Mouse (Mus musculus) MEL (cell line): Measurements from ENCODE around the gene Unkl. TPM values are rescaled to one million over a fixed set of nuclear protein-coding genes. Genes with fewer than 3 reads are reported as not detected.
"Not testable (repeated sequence)": the region's sequence is repeated elsewhere in the genome, so short reads cannot be mapped to it uniquely, and the experiment has no call there.

Experiments
- DNase-seq: peaks from one replicate; pipeline ENCODE4 v3.0.0; 2011; ENCODE audit warnings: low read depth, low spot score
- H3K27ac ChIP-seq: 2 replicates; pipeline ENCODE4 v1.5.1; 2012; ENCODE audit warnings: low read depth, mild to moderate bottlenecking, control low read depth, low read length, moderate library complexity; ENCODE audit not compliant: control insufficient read depth
- H3K27me3 ChIP-seq, 2 experiments: fragments of 150-350 bp in 1 of 2; sonication (generic) in 1 of 2; 2 replicates each; pipeline ENCODE4 v1.6.1; 2012; ENCODE audit warnings: low read length in 2 of 2, mild to moderate bottlenecking in 2 of 2, improper control_type of control experiment in 1 of 2, moderate library complexity in 1 of 2; ENCODE audit not compliant: insufficient read depth in 2 of 2, control insufficient read depth in 1 of 2
- H3K36me3 ChIP-seq, 2 experiments: 2 replicates each; pipeline ENCODE4 v1.6.1; 2012 to 2014; ENCODE audit warnings: low read length in 2 of 2, improper control_type of control experiment in 1 of 2, inconsistent platforms in 1 of 2, mild to moderate bottlenecking in 1 of 2; ENCODE audit not compliant: insufficient read depth in 2 of 2, control insufficient read depth in 1 of 2
- H3K4me1 ChIP-seq, 2 experiments: fragments of 150-350 bp in 1 of 2; sonication (generic) in 1 of 2; 2 replicates each; pipeline ENCODE4 v1.6.1; 2012; ENCODE audit warnings: low read length in 2 of 2, improper control_type of control experiment in 1 of 2, mild to moderate bottlenecking in 1 of 2; ENCODE audit not compliant: insufficient read depth in 2 of 2, control insufficient read depth in 1 of 2
- H3K4me3 ChIP-seq, 2 experiments: fragments of 150-350 bp in 1 of 2; sonication (generic) in 1 of 2; 2 replicates each; pipeline ENCODE4 v1.5.1; 2012; ENCODE audit warnings: low read depth in 2 of 2, low read length in 2 of 2, mild to moderate bottlenecking in 2 of 2, moderate library complexity in 2 of 2, control low read depth in 1 of 2, improper control_type of control experiment in 1 of 2; ENCODE audit not compliant: control insufficient read depth in 1 of 2, insufficient read depth in 1 of 2
- H3K79me2 ChIP-seq: 2 replicates; pipeline ENCODE4 v1.6.1; 2012; ENCODE audit warnings: mild to moderate bottlenecking, low read length, moderate library complexity; ENCODE audit not compliant: control insufficient read depth, poor library complexity, insufficient read depth
- H3K9ac ChIP-seq: 2 replicates; pipeline ENCODE4 v1.6.1; 2012; ENCODE audit warnings: low read depth, mild to moderate bottlenecking, control low read depth, low read length, moderate library complexity; ENCODE audit not compliant: control insufficient read depth, poor library complexity, severe bottlenecking
- H3K9me3 ChIP-seq: fragments of 150-350 bp; sonication (generic); replicated peaks from 2 replicates; pipeline ENCODE4 v1.6.1; 2012; ENCODE audit warnings: mild to moderate bottlenecking, low read length, improper control_type of control experiment, moderate library complexity; ENCODE audit not compliant: insufficient read depth
- BHLHE40 ChIP-seq: IDR thresholded peaks from 2 replicates; pipeline ENCODE4 v1.6.1; 2012; ENCODE audit warnings: low read depth, mild to moderate bottlenecking, inconsistent platforms, low read length, improper control_type of control experiment, borderline replicate concordance
- CHD1 ChIP-seq: IDR thresholded peaks from 2 replicates; pipeline ENCODE4 v1.6.1; 2012; ENCODE audit warnings: low read depth, mild to moderate bottlenecking, inconsistent platforms, low read length, improper control_type of control experiment
- CTCF ChIP-seq, 3 experiments: IDR thresholded peaks in 2 of 3; conservative IDR thresholded peaks in 1 of 3; 2 replicates each; pipeline ENCODE4 v1.5.1; 2011 to 2012; ENCODE audit warnings: low read length in 3 of 3, low read depth in 2 of 3, mild to moderate bottlenecking in 2 of 3, improper control_type of control experiment in 1 of 3, inconsistent platforms in 1 of 3, mixed read lengths in 1 of 3, moderate library complexity in 1 of 3; ENCODE audit not compliant: control insufficient read depth in 1 of 3, insufficient read depth in 1 of 3, poor library complexity in 1 of 3, severe bottlenecking in 1 of 3
- E2F4 ChIP-seq: IDR thresholded peaks from 2 replicates; pipeline ENCODE4 v1.6.1; 2011; ENCODE audit warnings: low read depth, low read length, improper control_type of control experiment, borderline replicate concordance
- ELF1 ChIP-seq: IDR thresholded peaks from 2 replicates; pipeline ENCODE4 v1.6.1; 2014; ENCODE audit warnings: low read depth, mild to moderate bottlenecking, inconsistent platforms, low read length, improper control_type of control experiment, moderate library complexity
- EP300 ChIP-seq, 2 experiments: IDR thresholded peaks; 2 replicates each; pipeline ENCODE4 v1.6.1; 2011; ENCODE audit warnings: improper control_type of control experiment in 2 of 2, low read length in 2 of 2, low read depth in 1 of 2, mild to moderate bottlenecking in 1 of 2
- ETS1 ChIP-seq: IDR thresholded peaks from 2 replicates; pipeline ENCODE4 v1.6.1; 2012; ENCODE audit warnings: low read depth, mild to moderate bottlenecking, inconsistent platforms, low read length, improper control_type of control experiment, moderate library complexity
- GABPA ChIP-seq: IDR thresholded peaks from 2 replicates; pipeline ENCODE4 v1.6.1; 2012; ENCODE audit warnings: low read depth, mild to moderate bottlenecking, inconsistent platforms, low read length, improper control_type of control experiment, moderate library complexity
- HCFC1 ChIP-seq: IDR thresholded peaks from 2 replicates; pipeline ENCODE4 v1.6.1; 2012; ENCODE audit warnings: low read depth, mild to moderate bottlenecking, inconsistent platforms, low read length, improper control_type of control experiment, moderate library complexity
- KAT2A ChIP-seq: conservative IDR thresholded peaks from 2 replicates; pipeline ENCODE4 v1.6.1; 2012; ENCODE audit warnings: low read depth, low read length, improper control_type of control experiment, inconsistent platforms
- MAX ChIP-seq: IDR thresholded peaks from 2 replicates; pipeline ENCODE4 v1.6.1; 2011; ENCODE audit warnings: low read length, improper control_type of control experiment
- MAZ ChIP-seq: IDR thresholded peaks from 2 replicates; pipeline ENCODE4 v1.6.1; 2012; ENCODE audit warnings: low read depth, mild to moderate bottlenecking, inconsistent platforms, low read length, improper control_type of control experiment
- NELFE ChIP-seq: IDR thresholded peaks from 2 replicates; pipeline ENCODE4 v1.6.1; 2011; ENCODE audit warnings: low read depth, low read length, improper control_type of control experiment
- NRF1 ChIP-seq: IDR thresholded peaks from 2 replicates; pipeline ENCODE4 v1.6.1; 2014; ENCODE audit warnings: low read depth, mild to moderate bottlenecking, inconsistent platforms, low read length, improper control_type of control experiment, moderate library complexity; ENCODE audit not compliant: poor library complexity, insufficient read depth, severe bottlenecking
- POLR2A ChIP-seq, 2 experiments: IDR thresholded peaks; 2 replicates each; pipeline ENCODE4 v1.6.1; 2011 to 2012; ENCODE audit warnings: low read length in 2 of 2, mild to moderate bottlenecking in 2 of 2, control low read depth in 1 of 2, improper control_type of control experiment in 1 of 2, low read depth in 1 of 2, moderate library complexity in 1 of 2; ENCODE audit not compliant: control insufficient read depth in 1 of 2, insufficient read depth in 1 of 2, poor library complexity in 1 of 2
- POLR2AphosphoS2 ChIP-seq: IDR thresholded peaks from 2 replicates; pipeline ENCODE4 v1.6.1; 2011; ENCODE audit warnings: low read length, improper control_type of control experiment
- POLR2AphosphoS5 ChIP-seq: IDR thresholded peaks from 2 replicates; pipeline ENCODE4 v1.6.1; 2012; ENCODE audit warnings: low read depth, borderline replicate concordance, mild to moderate bottlenecking, inconsistent platforms, low read length, moderate library complexity, mixed read lengths
- SIN3A ChIP-seq: IDR thresholded peaks from 2 replicates; pipeline ENCODE4 v1.6.1; 2012; ENCODE audit warnings: low read length, improper control_type of control experiment, inconsistent platforms
- SMC3 ChIP-seq: IDR thresholded peaks from 2 replicates; pipeline ENCODE4 v1.6.1; 2011; ENCODE audit warnings: low read depth, low read length, improper control_type of control experiment
- TAL1 ChIP-seq: IDR thresholded peaks from 2 replicates; pipeline ENCODE4 v1.6.1; 2012; ENCODE audit warnings: mild to moderate bottlenecking, inconsistent platforms, low read length, moderate library complexity, mixed read lengths
- TBP ChIP-seq: IDR thresholded peaks from 2 replicates; pipeline ENCODE4 v1.8.0; 2011; ENCODE audit warnings: low read depth, low read length, improper control_type of control experiment
- TCF12 ChIP-seq: IDR thresholded peaks from 2 replicates; pipeline ENCODE4 v1.6.1; 2014; ENCODE audit warnings: low read depth, mild to moderate bottlenecking, inconsistent platforms, low read length, improper control_type of control experiment, moderate library complexity
- UBTF ChIP-seq: IDR thresholded peaks from 2 replicates; pipeline ENCODE4 v1.6.1; 2012; ENCODE audit warnings: low read depth, mild to moderate bottlenecking, inconsistent platforms, low read length, improper control_type of control experiment, moderate library complexity, borderline replicate concordance; ENCODE audit not compliant: insufficient read depth
- USF1 ChIP-seq: IDR thresholded peaks from 2 replicates; pipeline ENCODE4 v1.6.1; 2014; ENCODE audit warnings: low read depth, mild to moderate bottlenecking, inconsistent platforms, low read length, improper control_type of control experiment, moderate library complexity
- USF2 ChIP-seq, 2 experiments: IDR thresholded peaks; 2 replicates each; pipeline ENCODE4 v1.6.1; 2011 to 2012; ENCODE audit warnings: improper control_type of control experiment in 2 of 2, low read length in 2 of 2, borderline replicate concordance in 1 of 2, inconsistent platforms in 1 of 2, low read depth in 1 of 2, mild to moderate bottlenecking in 1 of 2; ENCODE audit not compliant: insufficient read depth in 1 of 2
- ZC3H11A ChIP-seq: IDR thresholded peaks from 2 replicates; pipeline ENCODE4 v1.6.1; 2012; ENCODE audit warnings: low read depth, mild to moderate bottlenecking, inconsistent platforms, low read length, improper control_type of control experiment
- ZKSCAN1 ChIP-seq: IDR thresholded peaks from 2 replicates; pipeline ENCODE4 v1.6.1; 2012; ENCODE audit warnings: low read depth, mild to moderate bottlenecking, inconsistent platforms, low read length, improper control_type of control experiment, moderate library complexity
- ZMIZ1 ChIP-seq: IDR thresholded peaks from 2 replicates; pipeline ENCODE4 v1.6.1; 2012; ENCODE audit warnings: low read depth, mild to moderate bottlenecking, inconsistent platforms, low read length, improper control_type of control experiment, moderate library complexity
- ZNF384 ChIP-seq: IDR thresholded peaks from 2 replicates; pipeline ENCODE4 v1.6.1; 2012; ENCODE audit warnings: low read depth, mild to moderate bottlenecking, inconsistent platforms, low read length, improper control_type of control experiment
- polyA plus RNA-seq, 2 experiments: library from polyadenylated mRNA; stranded (reverse) in 1 of 2; unstranded in 1 of 2; fragments of >175 nt in 1 of 2; fragments of >200 nt in 1 of 2; gene quantifications; 2 replicates each; pipeline versions ENCODE4 v1.2.1 to v1.2.4; 2012; ENCODE audit warnings: low replicate concordance in 2 of 2, low read depth in 1 of 2; ENCODE audit not compliant: insufficient read length in 2 of 2, insufficient read depth in 1 of 2, missing spikeins in 1 of 2
- total RNA-seq: library from RNA; depleted of rRNA; stranded (reverse); fragments of 300-350 nt; gene quantifications from 2 replicates; pipeline ENCODE4 v1.2.3, GENCODE M21; 2012

Unkl gene
- total and polyA plus RNA-seq, 3 experiments = 18.0 to 42.4 TPM; not detected in 1

DNA sequence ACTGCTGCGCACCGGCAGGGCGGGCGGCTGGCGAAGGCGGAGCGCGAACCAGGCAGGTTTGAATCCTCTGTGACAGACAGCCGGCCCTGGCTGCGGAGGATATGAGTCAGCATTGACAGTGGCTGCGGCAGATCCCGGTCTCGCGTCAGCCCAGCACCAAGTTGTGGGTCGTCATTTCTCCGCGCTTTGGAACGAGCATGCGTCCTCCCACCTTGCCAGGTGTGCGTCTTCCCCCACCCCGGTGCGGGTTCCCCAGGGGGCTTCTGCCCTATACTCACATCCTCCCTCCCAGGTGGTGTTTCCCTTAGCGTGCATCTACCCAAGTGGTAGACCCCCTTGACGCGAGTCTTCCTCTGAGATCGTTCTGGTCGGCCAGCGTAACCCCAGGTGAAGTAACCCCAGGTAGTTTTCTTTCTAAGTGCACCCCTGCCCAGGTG, 34.3 kb downstream of the Unkl start:
- H3K27ac ChIP-seq = peak overlapping the region; percentile 92
- not testable (repeated sequence) for H3K27me3 ChIP-seq, H3K9me3 ChIP-seq, DNase-seq
- peaks cover 7 to 42% of the 10 kb centered on the region in 2 experiments for H3K4me1 ChIP-seq
- peak overlapping the region; percentile 76 to 86 for H3K4me3 ChIP-seq
- peaks cover 35% of the 10 kb centered on the region for H3K79me2 ChIP-seq
- H3K9ac ChIP-seq = peak overlapping the region; percentile 96
- peaks cover 1 to 27% of the 10 kb centered on the region in 2 experiments; a peak in 3 of 4 replicates for H3K36me3 ChIP-seq
- TF ChIP-seq HCFC1 (peak; percentile 41; the same call in 1 of the 2 replicates), NELFE (peak; percentile 48; the same call in 1 of the 2 replicates)

DNA sequence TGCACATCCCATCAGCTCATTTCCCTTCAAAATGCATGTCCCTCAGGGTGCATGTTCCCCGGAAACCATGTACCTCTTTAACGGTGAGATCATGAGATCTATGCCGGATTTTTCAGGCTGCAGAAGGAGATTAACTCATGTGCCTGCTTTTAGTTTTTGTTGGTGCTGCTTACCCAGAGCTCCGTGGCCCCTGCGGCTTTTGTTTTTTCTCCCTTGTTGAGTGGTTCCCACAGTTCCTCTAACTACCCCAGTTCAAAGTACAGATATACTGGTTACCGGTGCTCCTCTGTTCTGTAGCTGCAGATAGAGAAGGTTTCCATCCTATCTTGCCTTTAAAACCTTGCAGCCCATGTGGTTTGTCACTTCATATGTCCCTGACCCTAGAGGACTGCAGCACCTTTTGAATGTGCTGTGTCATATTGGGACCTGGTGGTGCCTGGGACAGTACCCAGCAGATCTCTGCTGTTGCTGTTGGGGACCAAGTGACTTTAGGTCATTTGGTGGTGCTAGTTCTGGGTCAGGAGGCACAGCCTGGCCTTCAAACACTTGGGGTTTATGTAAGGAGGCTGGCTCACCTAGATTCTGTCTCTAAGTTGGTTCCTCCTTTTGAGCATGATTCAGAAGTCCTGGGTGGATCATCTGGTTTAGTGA, 34.9 kb downstream of the Unkl start:
- peaks cover 7 to 42% of the 10 kb centered on the region in 2 experiments for H3K4me1 ChIP-seq
- peak; percentile 64 for TF ChIP-seq TCF12
- TF ChIP-seq POLR2AphosphoS5 = no peak
- peak; percentile 29; the same call in 1 of the 2 replicates for TF ChIP-seq KAT2A
- TF ChIP-seq NRF1 = no peak; the same call in 1 of the 2 replicates
- no peak for TF ChIP-seq ZC3H11A
- no peak for TF ChIP-seq E2F4
- TF ChIP-seq SMC3 = no peak
- TF ChIP-seq ZKSCAN1 = no peak
- no peak for TF ChIP-seq UBTF
- no peak for TF ChIP-seq GABPA
- TF ChIP-seq SIN3A = peak; percentile 71
- no peak for TF ChIP-seq ZNF384
- no peak for TF ChIP-seq USF2 (IDR thresholded peaks at IDR 0.05; ENCODE audit: borderline replicate concordance in 1 of 2, insufficient read depth in 1 of 2, low read depth in 1 of 2, low read length in 2 of 2)
- peak; percentile 63 to 74 for TF ChIP-seq EP300 (IDR thresholded peaks at IDR 0.05; ENCODE audit: low read depth in 1 of 2, low read length in 2 of 2)
- TF ChIP-seq CTCF (IDR thresholded peaks at IDR 0.05 in 2 of 3, conservative IDR thresholded peaks at IDR 0.05 in 1 of 3; ENCODE audit: control insufficient read depth in 1 of 3, insufficient read depth in 1 of 3, low read depth in 2 of 3, low read length in 3 of 3, poor library complexity in 1 of 3, severe bottlenecking in 1 of 3) = no peak
- TF ChIP-seq MAZ = no peak
- TF ChIP-seq TAL1 = peak; percentile 83
- peak; percentile 70 for TF ChIP-seq ETS1
- peak; percentile 28; the same call in 1 of the 2 replicates for TF ChIP-seq BHLHE40
- peak; percentile 93; the same call in 1 of the 2 replicates for TF ChIP-seq CHD1
- TF ChIP-seq ZMIZ1 = 0 out of 2 replicates have a peak, but pooled peaks have one; percentile 43
- TF ChIP-seq POLR2A (IDR thresholded peaks at IDR 0.05; ENCODE audit: control insufficient read depth in 1 of 2, insufficient read depth in 1 of 2, low read depth in 1 of 2, low read length in 2 of 2, poor library complexity in 1 of 2) = peak in 1 of 2 experiments; percentile 40; a peak in 2 of 4 replicates
- TF ChIP-seq MAX = peak; percentile 64; the same call in 1 of the 2 replicates
- TF ChIP-seq USF1 = no peak
- TF ChIP-seq ELF1 = no peak
- TF ChIP-seq NELFE = peak; percentile 31; the same call in 1 of the 2 replicates
- peak; percentile 70; the same call in 1 of the 2 replicates for TF ChIP-seq TBP
- TF ChIP-seq POLR2AphosphoS2 = no peak
- no peak for TF ChIP-seq HCFC1

More for the DNA sequence above, 34.9 kb downstream of the Unkl start:
- peak overlapping the region; percentile 76 to 86 for H3K4me3 ChIP-seq
- peaks cover 35% of the 10 kb centered on the region for H3K79me2 ChIP-seq
- H3K27ac ChIP-seq = peak overlapping the region; percentile 92
- H3K27me3 ChIP-seq = no peaks in the 10 kb centered on the region
- H3K9me3 ChIP-seq = no peaks in the 10 kb centered on the region
- peaks cover 1 to 27% of the 10 kb centered on the region in 2 experiments for H3K36me3 ChIP-seq
- DNase-seq = peak; percentile 87
- peak overlapping the region; percentile 96 for H3K9ac ChIP-seq
